Mouse (Mus musculus): ENCODE data around the gene Ndufv2. TPM values are rescaled to one million over a fixed set of nuclear protein-coding genes. Genes with fewer than 3 reads are reported as not detected.
"Not testable (repeated sequence)": the region's sequence is repeated elsewhere in the genome, so short reads cannot be mapped to it uniquely, and the experiment has no call there.

The Ndufv2 gene
- polyA plus RNA-seq, 1 experiment from 2014 or later: 284 TPM

GRCm38 (mm10) chr17:66043679-66044078 lies 57.7 kb downstream of the Ndufv2 start:
- not testable (repeated sequence) for H3K9ac ChIP-seq; H3K27ac ChIP-seq; H3K27me3 ChIP-seq; H3K4me1 ChIP-seq; H3K9me3 ChIP-seq; H3K4me3 ChIP-seq; H3K4me2 ChIP-seq; H3K36me3 ChIP-seq; ATAC-seq (ENCODE audit: insufficient number of reproducible peaks, low FRiP score, low TSS enrichment, low read depth)
- WGBS: 91% methylated on average over 4 of the region's 4 CpGs

GRCm38 (mm10) chr17:66041020-66041419 lies 60.3 kb downstream of the Ndufv2 start:
- ATAC-seq (ENCODE audit: insufficient number of reproducible peaks, low FRiP score, low TSS enrichment, low read depth): no peak
- H3K9me3 ChIP-seq: no peaks in the 10 kb centered on the region
- no peaks in the 10 kb centered on the region for H3K27me3 ChIP-seq
- no peak overlapping the region for H3K4me3 ChIP-seq
- no peaks in the 10 kb centered on the region for H3K4me1 ChIP-seq
- no peak overlapping the region for H3K4me2 ChIP-seq
- 75% methylated on average over 5 of the region's 5 CpGs for WGBS
- no peak overlapping the region for H3K27ac ChIP-seq
- peaks cover 9% of the 10 kb centered on the region for H3K36me3 ChIP-seq
- H3K9ac ChIP-seq: no peak overlapping the region

- Histone ChIP-seq H3K27me3 (no peaks in the 10 kb centered on the region), H3K4me3 (no peak overlapping the region), H3K4me2 (no peak overlapping the region), H3K9me3 (no peaks in the 10 kb centered on the region), H3K9ac (no peak overlapping the region), H3K27ac (no peak overlapping the region), H3K36me3 (peaks cover 5% of the 10 kb centered on the region), H3K4me1 (no peaks in the 10 kb centered on the region)
- no peak for ATAC-seq (ENCODE audit: insufficient number of reproducible peaks, low FRiP score, low TSS enrichment, low read depth)
- WGBS: 89% methylated on average over 5 of the region's 5 CpGs
These were observed 68.1 kb downstream of the Ndufv2 start for GRCm38 (mm10) chr17:66033239-66033638.

GRCm38 (mm10) chr17:66031991-66032390 lies 69.4 kb downstream of the Ndufv2 start:
- ATAC-seq (ENCODE audit: insufficient number of reproducible peaks, low FRiP score, low TSS enrichment, low read depth): no peak
- WGBS: 87% methylated on average over 5 of the region's 5 CpGs

More at GRCm38 (mm10) chr17:66031991-66032390, 69.4 kb downstream of the Ndufv2 start:
- no peak overlapping the region for H3K27ac ChIP-seq
- no peak overlapping the region for H3K4me2 ChIP-seq
- H3K9ac ChIP-seq: no peak overlapping the region
- no peak overlapping the region for H3K4me3 ChIP-seq
- no peaks in the 10 kb centered on the region for H3K27me3 ChIP-seq
- H3K4me1 ChIP-seq: no peaks in the 10 kb centered on the region
- H3K36me3 ChIP-seq: peaks cover 10% of the 10 kb centered on the region
- no peaks in the 10 kb centered on the region for H3K9me3 ChIP-seq

Other genes with a start within 250 kb of the Ndufv2 start
- gene Ralbp1, start 215.8 kb downstream of the Ndufv2 start, polyA plus RNA-seq (2015; fragmentation: Nextera tagmentation; extraction: Ambion mirVana): 179 and 182 TPM in 2 replicates
- 136 and 150 TPM in 2 replicates for gene Twsg1, start 150.3 kb downstream of the Ndufv2 start, polyA plus RNA-seq (2015; fragmentation: Nextera tagmentation; extraction: Ambion mirVana)
- gene Ankrd12, start 24.5 kb downstream of the Ndufv2 start, polyA plus RNA-seq (2015; fragmentation: Nextera tagmentation; extraction: Ambion mirVana): 24.6 and 27.2 TPM in 2 replicates
- gene Washc1, start 10.0 kb upstream of the Ndufv2 start, polyA plus RNA-seq (2015; fragmentation: Nextera tagmentation; extraction: Ambion mirVana): 39.0 and 40.7 TPM in 2 replicates
- gene Ddx11, start 22.0 kb upstream of the Ndufv2 start, polyA plus RNA-seq (2015; fragmentation: Nextera tagmentation; extraction: Ambion mirVana): 15.6 and 15.8 TPM in 2 replicates

All from limb, embryonic 15.5 days (tissue).